Mouse (Mus musculus): ENCODE data around the gene Kcnh8.

DNA sequence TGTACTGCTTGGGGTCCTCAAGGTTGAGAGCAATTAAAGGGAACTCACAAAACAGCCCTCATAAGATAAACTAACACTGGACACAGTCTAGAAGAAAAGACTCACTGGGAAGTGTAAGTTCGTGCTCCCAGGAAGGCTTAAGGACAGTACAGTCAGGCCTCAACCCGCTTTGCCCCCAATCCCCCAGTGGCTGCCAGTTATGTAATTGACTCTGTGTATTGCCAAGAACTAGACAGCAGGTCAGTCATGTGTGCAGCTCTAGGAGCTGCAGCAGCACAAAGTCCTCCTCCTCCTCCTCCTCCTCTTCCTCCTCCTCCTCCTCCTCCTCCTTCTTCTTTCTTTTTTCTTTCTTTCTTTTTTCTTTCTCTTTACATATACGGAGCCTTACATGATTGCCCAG, 185.6 kb downstream of the Kcnh8 start:
- no peak for TF ChIP-seq POLR2A (IDR thresholded peaks at IDR 0.05; ENCODE audit: low read depth, low read length)
- no peak for TF ChIP-seq CTCF (IDR thresholded peaks at IDR 0.05; ENCODE audit: extremely low read depth, insufficient read depth, insufficient read length, insufficient replicate concordance)
